In genomic region chr19:55253570-55254441, GRCm38 (mm10) we compare ENCODE assay signal across 8 mouse cellular contexts. TPM values are rescaled to one million over a fixed set of nuclear protein-coding genes. Genes with fewer than 3 reads are reported as not detected.
A peak's percentile ranks its signal among the peaks of the same experiment; 100 is the strongest.
DNase-seq lines count a peak whose midpoint lies in the region; ATAC-seq and TF ChIP-seq lines count a peak whose summit lies in the region.

No protein-coding gene starts in this region.

- intact Hi-C loops in gastrocnemius, postnatal 14 days (cut with DNase I; ENCODE audit: low total_unique reads), result no loop called here
- intact Hi-C loops in left cerebral cortex, postnatal 25 days (cut with DNase I), result loop anchor here (1.0 kb wide), 1 partner anchor 36 kb away; no protein-coding TSS in a partner anchor

- peak overlapping the region; percentile 51 for H3K4me3 ChIP-seq in cortical plate, adult 2 months (ENCODE audit: insufficient read depth, low read length)

- H3K27ac ChIP-seq in cortical plate, adult 2 months (ENCODE audit: insufficient read depth, low read length), result peak overlapping the region; percentile 36

- ATAC-seq in inflammation-experienced regulatory T-cells, adult 6 months, result peak; percentile 80
- peak; percentile 68 for ATAC-seq in megakaryocyte-erythroid progenitor cell, adult 5-6 weeks (replicated peaks; ENCODE audit: low FRiP score, low TSS enrichment, poor library complexity, severe bottlenecking)

- H3K4me1 ChIP-seq in cortical plate, adult 2 months (ENCODE audit: control insufficient read depth, insufficient read depth, low read length), result peaks cover 2% of the 10 kb centered on the region

- TF ChIP-seq POLR2A in cortical plate, adult 2 months (IDR thresholded peaks at IDR 0.05; ENCODE audit: extremely low read depth, insufficient read depth, low read length), result peak; percentile 49; the same call in 1 of the 2 replicates

- TF ChIP-seq CTCF in cortical plate, adult 2 months (IDR thresholded peaks at IDR 0.05; ENCODE audit: extremely low read depth, insufficient read depth, low read length), result no peak

- DNase-seq in adrenal gland, adult (ENCODE audit: inconsistent age in 2 of 2, low spot score in 1 of 2), result peak; percentile 80 to 96
- peak; percentile 52 for DNase-seq in gastrocnemius, postnatal 14 days
- DNase-seq in left cerebral cortex, postnatal 25 days (ENCODE audit: low spot score in 2 of 2), result peak; percentile 55 to 73
- peak; percentile 62 to 72 for DNase-seq in right cerebral cortex, postnatal 10 days (ENCODE audit: low spot score in 2 of 2)
- DNase-seq in urinary bladder, postnatal 25 days (ENCODE audit: low spot score), result peak; percentile 48

RNA-seq across cellular contexts. Expression of gene Acsl5, which starts 2.1 kb away (rescaled TPM):
- 33.8 and 45.5 TPM in 2 replicates for polyA plus RNA-seq in cortical plate, adult 2 months (2012; rRNA removed)
- 1 to 10 TPM; 7.4 to 9.3 TPM for total RNA-seq in gastrocnemius, postnatal 14 days (2021)
- polyA plus RNA-seq in inflammation-experienced regulatory T-cells, adult 6 months (2017; shearing (Covaris generic)), result 100 to 1,000 TPM in 1 of 3 experiments, 10 to 100 TPM in 2; 48.2 to 133 (median 87.2) TPM
- total RNA-seq in left cerebral cortex, postnatal 25 days (2021), result 10 to 100 TPM; 42.9 to 47.9 TPM
- 180 and 241 TPM in 2 replicates for total RNA-seq in megakaryocyte-erythroid progenitor cell, adult 5-6 weeks (2014; fragmentation: Nextera tagmentation)
- 295 and 345 TPM in 2 replicates for total RNA-seq in megakaryocyte-erythroid progenitor cell, adult 5-6 weeks (2017)

RNA-seq across cellular contexts. Expression of gene Gucy2g, which starts 12.8 kb away (rescaled TPM):
- 3.9 and 5.3 TPM in 2 replicates for polyA plus RNA-seq in cortical plate, adult 2 months (2012; rRNA removed)
- under 1 TPM; 0.10 to 0.24 TPM for total RNA-seq in gastrocnemius, postnatal 14 days (2021)
- under 1 TPM; 0.18 to 0.56 (median 0.46) TPM for polyA plus RNA-seq in inflammation-experienced regulatory T-cells, adult 6 months (2017; shearing (Covaris generic))
- total RNA-seq in left cerebral cortex, postnatal 25 days (2021), result 1 to 10 TPM; 2.8 to 3.2 TPM
- not detected in 2 replicates for total RNA-seq in megakaryocyte-erythroid progenitor cell, adult 5-6 weeks (2014; fragmentation: Nextera tagmentation)
- total RNA-seq in megakaryocyte-erythroid progenitor cell, adult 5-6 weeks (2017), result not detected in 2 replicates

Comparison
In these comparisons a context has a peak if more than half of its experiments do, and no peak if none do; other contexts are left out.
1. Peak in every context shown above with its lines: DNase-seq, ATAC-seq, H3K4me3 ChIP-seq and H3K27ac ChIP-seq.
2. RNA of gene Acsl5, which starts 2.1 kb away (total RNA-seq): 180 to 345 TPM in megakaryocyte-erythroid progenitor cell, adult 5-6 weeks and 42.9 to 47.9 TPM in left cerebral cortex, postnatal 25 days; 7.4 to 9.3 TPM in gastrocnemius, postnatal 14 days; every median in the first group is over 4 times any median in the second.